Mouse (Mus musculus): ENCODE results near the gene Ubqln4. TPM values are rescaled to one million over a fixed set of nuclear protein-coding genes. Genes with fewer than 3 reads are reported as not detected.
A peak's percentile ranks its signal among the peaks of the same experiment; 100 is the strongest.

The Ubqln4 gene
- polyA plus RNA-seq, 2 experiments: 52.5 to 90.4 TPM

- Histone ChIP-seq H3K27me3 (ENCODE audit: control insufficient read depth, insufficient read depth, low read length) (no peaks in the 10 kb centered on the region), H3K4me2 (replicated peaks; ENCODE audit: low read depth, low read length, severe bottlenecking) (peak overlapping the region; percentile 62), H3K9me3 (ENCODE audit: control insufficient read depth, low read length) (no peaks in the 10 kb centered on the region), H3K27ac (replicated peaks; ENCODE audit: low read depth, low read length) (peak overlapping the region; percentile 98), H3K9ac (ENCODE audit: low read depth, low read length, severe bottlenecking) (peak overlapping the region; percentile 99), H3K4me3 (replicated peaks; ENCODE audit: low read length) (peak overlapping the region; percentile 96), H3K4me1 (ENCODE audit: control insufficient read depth, insufficient read depth, low read length) (peaks cover 57% of the 10 kb centered on the region), H3K36me3 (ENCODE audit: control insufficient read depth, insufficient read depth, low read length) (peaks cover 41% of the 10 kb centered on the region)
- no peak for DNase-seq (ENCODE audit: low spot score)
- WGBS: 0% methylated on average over 4 of the region's 5 CpGs
- no peak for TF ChIP-seq POLR2A (IDR thresholded peaks at IDR 0.05; ENCODE audit: borderline replicate concordance, extremely low read depth, insufficient read depth, insufficient read length)
- no peak; the same call in 1 of the 2 replicates for ATAC-seq (ENCODE audit: low FRiP score, low read depth)
Measured at GRCm38 (mm10) chr3:88533706-88534105, 19.9 kb upstream of the Ubqln4 start.

- peaks cover 50% of the 10 kb centered on the region for H3K36me3 ChIP-seq (ENCODE audit: control insufficient read depth, insufficient read depth, low read length)
- H3K27me3 ChIP-seq (ENCODE audit: control insufficient read depth, insufficient read depth, low read length): no peaks in the 10 kb centered on the region
- WGBS: 18% methylated on average over 3 of the region's 3 CpGs
- peaks cover 46% of the 10 kb centered on the region for H3K4me1 ChIP-seq (ENCODE audit: control insufficient read depth, insufficient read depth, low read length)
- ATAC-seq (ENCODE audit: low FRiP score, low read depth): no peak
- H3K27ac ChIP-seq (replicated peaks; ENCODE audit: low read depth, low read length): peak overlapping the region; percentile 34; the same call in 1 of the 2 replicates
- DNase-seq (ENCODE audit: low spot score): no peak
- peak overlapping the region; percentile 99 for H3K9ac ChIP-seq (ENCODE audit: low read depth, low read length, severe bottlenecking)
- TF ChIP-seq POLR2A (IDR thresholded peaks at IDR 0.05; ENCODE audit: borderline replicate concordance, extremely low read depth, insufficient read depth, insufficient read length): no peak
- H3K4me3 ChIP-seq (replicated peaks; ENCODE audit: low read length): peak overlapping the region; percentile 96
- H3K9me3 ChIP-seq (ENCODE audit: control insufficient read depth, low read length): no peaks in the 10 kb centered on the region
- H3K4me2 ChIP-seq (replicated peaks; ENCODE audit: low read depth, low read length, severe bottlenecking): peak overlapping the region; percentile 62
Measured at GRCm38 (mm10) chr3:88535005-88535404, 18.6 kb upstream of the Ubqln4 start.

DNA sequence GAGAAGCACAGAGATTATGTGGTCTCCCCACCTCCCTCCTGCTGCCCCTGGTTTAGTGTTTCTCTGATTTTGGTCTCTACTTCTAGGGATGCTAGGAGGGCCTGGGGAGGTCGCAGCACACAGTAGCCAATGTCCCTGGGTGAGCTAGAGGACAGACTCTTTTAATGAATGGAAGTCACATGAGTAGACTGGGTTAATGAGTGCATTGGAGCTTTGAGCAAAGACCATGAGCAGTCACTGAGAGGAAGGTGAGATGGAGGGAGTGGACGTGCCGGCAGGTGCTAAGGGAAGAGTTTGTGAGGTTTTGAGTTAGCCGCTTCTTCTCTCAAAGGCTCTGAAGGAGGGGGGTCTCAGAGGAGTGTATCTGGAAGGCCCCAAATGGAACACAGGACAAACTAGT lies 18.0 kb upstream of the Ubqln4 start:
- 0 out of 2 replicates have a peak overlapping the region, but pooled peaks have one; percentile 34 for H3K27ac ChIP-seq (replicated peaks; ENCODE audit: low read depth, low read length)
- peak overlapping the region; percentile 99; the same call in 1 of the 2 replicates for H3K9ac ChIP-seq (ENCODE audit: low read depth, low read length, severe bottlenecking)
- peak overlapping the region; percentile 62 for H3K4me2 ChIP-seq (replicated peaks; ENCODE audit: low read depth, low read length, severe bottlenecking)
- peak overlapping the region; percentile 96 for H3K4me3 ChIP-seq (replicated peaks; ENCODE audit: low read length)
- TF ChIP-seq POLR2A (IDR thresholded peaks at IDR 0.05; ENCODE audit: borderline replicate concordance, extremely low read depth, insufficient read depth, insufficient read length): no peak
- DNase-seq (ENCODE audit: low spot score): no peak
- no peaks in the 10 kb centered on the region for H3K9me3 ChIP-seq (ENCODE audit: control insufficient read depth, low read length)
- 39% methylated on average over 4 of the region's 4 CpGs for WGBS
- ATAC-seq (ENCODE audit: low FRiP score, low read depth): no peak
- peaks cover 55% of the 10 kb centered on the region for H3K36me3 ChIP-seq (ENCODE audit: control insufficient read depth, insufficient read depth, low read length)
- H3K4me1 ChIP-seq (ENCODE audit: control insufficient read depth, insufficient read depth, low read length): peaks cover 42% of the 10 kb centered on the region
- H3K27me3 ChIP-seq (ENCODE audit: control insufficient read depth, insufficient read depth, low read length): no peaks in the 10 kb centered on the region

- Histone ChIP-seq H3K4me2 (replicated peaks; ENCODE audit: low read depth, low read length, severe bottlenecking) (peak overlapping the region; percentile 62), H3K27ac (replicated peaks; ENCODE audit: low read depth, low read length) (peak overlapping the region; percentile 10; the same call in 1 of the 2 replicates), H3K9me3 (ENCODE audit: control insufficient read depth, low read length) (no peaks in the 10 kb centered on the region), H3K4me3 (replicated peaks; ENCODE audit: low read length) (peak overlapping the region; percentile 96), H3K36me3 (ENCODE audit: control insufficient read depth, insufficient read depth, low read length) (peaks cover 63% of the 10 kb centered on the region), H3K27me3 (ENCODE audit: control insufficient read depth, insufficient read depth, low read length) (no peaks in the 10 kb centered on the region), H3K4me1 (ENCODE audit: control insufficient read depth, insufficient read depth, low read length) (peaks cover 42% of the 10 kb centered on the region), H3K9ac (ENCODE audit: low read depth, low read length, severe bottlenecking) (peak overlapping the region; percentile 50)
- no peak for ATAC-seq (ENCODE audit: low FRiP score, low read depth)
- 9% methylated on average over 63 of the region's 64 CpGs for WGBS
- TF ChIP-seq POLR2A (IDR thresholded peaks at IDR 0.05; ENCODE audit: borderline replicate concordance, extremely low read depth, insufficient read depth, insufficient read length): no peak
- DNase-seq (ENCODE audit: low spot score): peak; percentile 72
Measured at GRCm38 (mm10) chr3:88536103-88536930, 17.2 kb upstream of the Ubqln4 start.

DNA sequence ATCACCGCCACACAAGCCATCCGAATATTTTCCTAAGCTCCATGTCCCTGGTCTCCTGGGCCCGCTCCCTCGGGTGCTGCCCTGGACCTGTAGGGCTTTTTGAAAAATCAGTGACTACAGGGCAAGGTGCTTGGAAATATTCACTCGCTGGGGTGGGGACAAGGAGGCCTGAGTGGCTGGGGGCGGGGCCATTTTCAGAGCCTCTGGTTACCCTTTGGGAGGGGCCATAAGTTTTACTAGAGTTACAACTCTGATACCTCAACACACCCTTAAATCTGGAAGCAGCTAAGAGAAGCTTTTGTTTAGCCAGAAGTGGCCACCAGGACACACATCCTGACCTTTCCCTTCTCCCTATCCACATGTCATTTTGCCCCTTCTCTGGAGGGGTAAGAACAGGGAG lies 16.4 kb upstream of the Ubqln4 start:
- ATAC-seq (ENCODE audit: low FRiP score, low read depth): no peak
- 60% methylated on average over 6 of the region's 6 CpGs for WGBS
- Histone ChIP-seq H3K36me3 (ENCODE audit: control insufficient read depth, insufficient read depth, low read length) (peaks cover 65% of the 10 kb centered on the region), H3K4me1 (ENCODE audit: control insufficient read depth, insufficient read depth, low read length) (peaks cover 42% of the 10 kb centered on the region), H3K9me3 (ENCODE audit: control insufficient read depth, low read length) (no peaks in the 10 kb centered on the region), H3K4me2 (replicated peaks; ENCODE audit: low read depth, low read length, severe bottlenecking) (peak overlapping the region; percentile 62), H3K27ac (replicated peaks; ENCODE audit: low read depth, low read length) (no peak overlapping the region), H3K27me3 (ENCODE audit: control insufficient read depth, insufficient read depth, low read length) (no peaks in the 10 kb centered on the region), H3K9ac (ENCODE audit: low read depth, low read length, severe bottlenecking) (no peak overlapping the region), H3K4me3 (replicated peaks; ENCODE audit: low read length) (peak overlapping the region; percentile 96)
- no peak for DNase-seq (ENCODE audit: low spot score)
- no peak for TF ChIP-seq POLR2A (IDR thresholded peaks at IDR 0.05; ENCODE audit: borderline replicate concordance, extremely low read depth, insufficient read depth, insufficient read length)
